Comparison of ENCODE assay signal across 23 mouse cellular contexts in genomic region chr13:31621741-31622140, GRCm38 (mm10). TPM values are rescaled to one million over a fixed set of nuclear protein-coding genes. Genes with fewer than 3 reads are reported as not detected.
A peak's percentile ranks its signal among the peaks of the same experiment; 100 is the strongest.
DNase-seq lines count a peak whose midpoint lies in the region; ATAC-seq lines count a peak whose summit lies in the region.
"Had no signal": no experiment of that assay in that cellular context is flagged by ENCODE, and none has a peak within 500 bp of the region (broad histone marks: within the 10 kb centered on the region; RNA-seq: fewer than 3 reads in every experiment).

No protein-coding gene starts in this region.

- no peak for ATAC-seq in intestine, embryonic 15.5 days
- no peak for ATAC-seq in intestine, embryonic 16.5 days
- ATAC-seq in neural tube, embryonic 15.5 days (ENCODE audit: low FRiP score) = no peak
- ATAC-seq: CD4-positive, CD25-positive, alpha-beta regulatory T cell, adult 4 months; forebrain, embryonic 13.5 days; forebrain, postnatal 0 days; hindbrain, embryonic 16.5 days had no signal

- WGBS in intestine, embryonic 15.5 days = 30% methylated on average over 9 of the region's 9 CpGs
- 28% methylated on average over 9 of the region's 9 CpGs for WGBS in intestine, embryonic 16.5 days
- 5% methylated on average over 9 of the region's 9 CpGs for WGBS in neural tube, embryonic 15.5 days

- H3K27me3 ChIP-seq in intestine, embryonic 15.5 days (replicated peaks) = peaks cover 63% of the 10 kb centered on the region
- peaks cover 71% of the 10 kb centered on the region for H3K27me3 ChIP-seq in intestine, embryonic 16.5 days (replicated peaks; ENCODE audit: control insufficient read depth, insufficient read depth, low read length)
- H3K27me3 ChIP-seq in neural tube, embryonic 15.5 days (replicated peaks) = peaks cover 95% of the 10 kb centered on the region

- peak; percentile 31 for DNase-seq in embryo, embryonic 10.5 days (ENCODE audit: low spot score)
- DNase-seq in embryo, embryonic 10 days (ENCODE audit: low spot score) = no peak
- peak; percentile 39 for DNase-seq in neural tube, embryonic 10.5 days (ENCODE audit: extremely low spot score, low spot score)
- no peak for DNase-seq in adrenal gland, postnatal 14 days
- DNase-seq: adrenal gland, adult 8-10 months; B cell, adult 2 months; cerebellum, adult 11 months; cerebellum, adult 8-10 months; cerebellum, postnatal 14 days; forebrain, postnatal 0 days; gastrocnemius, postnatal 14 days; heart, postnatal 36 days had no signal

- H3K36me3 ChIP-seq in intestine, embryonic 15.5 days = no peaks in the 10 kb centered on the region
- H3K36me3 ChIP-seq in intestine, embryonic 16.5 days (ENCODE audit: control insufficient read depth, insufficient read depth, low read length) = no peaks in the 10 kb centered on the region
- no peaks in the 10 kb centered on the region for H3K36me3 ChIP-seq in neural tube, embryonic 15.5 days
- H3K36me3 ChIP-seq: embryonic facial prominence, embryonic 12.5 days; G1E; heart, embryonic 13.5 days had no signal

- H3K27ac ChIP-seq in intestine, embryonic 15.5 days = no peak overlapping the region
- no peak overlapping the region for H3K27ac ChIP-seq in intestine, embryonic 16.5 days (ENCODE audit: low read length)
- H3K27ac ChIP-seq in neural tube, embryonic 15.5 days (replicated peaks) = no peak overlapping the region
- H3K27ac ChIP-seq: embryonic facial prominence, embryonic 12.5 days; forebrain, embryonic 13.5 days; heart, embryonic 13.5 days had no signal

- H3K4me3 ChIP-seq in intestine, embryonic 15.5 days (replicated peaks) = no peak overlapping the region
- H3K4me3 ChIP-seq in intestine, embryonic 16.5 days (ENCODE audit: low read length) = no peak overlapping the region
- H3K4me3 ChIP-seq in neural tube, embryonic 15.5 days (replicated peaks) = no peak overlapping the region
- H3K4me3 ChIP-seq: embryonic facial prominence, embryonic 12.5 days; forebrain, embryonic 13.5 days; heart, embryonic 13.5 days had no signal

- H3K9ac ChIP-seq in intestine, embryonic 15.5 days = no peak overlapping the region
- no peak overlapping the region for H3K9ac ChIP-seq in intestine, embryonic 16.5 days (ENCODE audit: low read depth, low read length)
- H3K9ac ChIP-seq in neural tube, embryonic 15.5 days (replicated peaks) = no peak overlapping the region
- H3K9ac ChIP-seq: embryonic facial prominence, embryonic 12.5 days; forebrain, embryonic 13.5 days; forebrain, postnatal 0 days; heart, embryonic 13.5 days had no signal

- H3K9me3 ChIP-seq in intestine, embryonic 15.5 days = no peaks in the 10 kb centered on the region
- H3K9me3 ChIP-seq in intestine, embryonic 16.5 days (ENCODE audit: control insufficient read depth, low read length) = no peaks in the 10 kb centered on the region
- H3K9me3 ChIP-seq in neural tube, embryonic 15.5 days (replicated peaks) = no peaks in the 10 kb centered on the region
- H3K9me3 ChIP-seq: embryonic facial prominence, embryonic 12.5 days; forebrain, embryonic 13.5 days; heart, embryonic 13.5 days had no signal

- peaks cover 33% of the 10 kb centered on the region for H3K4me1 ChIP-seq in intestine, embryonic 15.5 days (replicated peaks)
- peaks cover 16% of the 10 kb centered on the region for H3K4me1 ChIP-seq in intestine, embryonic 16.5 days (ENCODE audit: control insufficient read depth, insufficient read depth, low read length)
- peaks cover 39% of the 10 kb centered on the region for H3K4me1 ChIP-seq in neural tube, embryonic 15.5 days

- H3K4me2 ChIP-seq in intestine, embryonic 15.5 days (replicated peaks) = 0 out of 2 replicates have a peak overlapping the region, but pooled peaks have one; percentile 0
- no peak overlapping the region for H3K4me2 ChIP-seq in intestine, embryonic 16.5 days (ENCODE audit: low read depth, low read length)
- H3K4me2 ChIP-seq in neural tube, embryonic 15.5 days = no peak overlapping the region
- H3K4me2 ChIP-seq: forebrain, embryonic 13.5 days; heart, embryonic 13.5 days had no signal

RNA-seq across cellular contexts. Expression of gene Foxf2, which starts 3.9 kb away (rescaled TPM):
- polyA plus RNA-seq in intestine, embryonic 15.5 days (2015; fragmentation: Nextera tagmentation; extraction: Ambion mirVana) = 17.7 and 20.1 TPM in 2 replicates
- polyA plus RNA-seq in intestine, embryonic 16.5 days (2015; fragmentation: Nextera tagmentation; extraction: Ambion mirVana) = 11.4 and 13.7 TPM in 2 replicates
- 4.5 and 6.3 TPM in 2 replicates for polyA plus RNA-seq in neural tube, embryonic 15.5 days (2015; fragmentation: Nextera tagmentation; extraction: Ambion mirVana)
- not detected in 2 replicates for total RNA-seq in adrenal gland, postnatal 14 days (2021)
- total RNA-seq: adrenal gland, adult 8-10 months; common myeloid progenitor, adult 5-6 weeks had no signal
- polyA plus RNA-seq: CD4-positive, CD25-positive, alpha-beta regulatory T cell, adult 4 months; G1E; heart, postnatal 0 days had no signal

Comparison
In these comparisons a context has a peak if more than half of its experiments do, and no peak if none do; other contexts are left out.
1. DNase-seq: peak in embryo, embryonic 10.5 days (single experiment) and neural tube, embryonic 10.5 days (single experiment); none in embryo, embryonic 10 days (single experiment) and adrenal gland, postnatal 14 days (single experiment).